Mouse (Mus musculus) layer of hippocampus, adult 11-12 months (tissue): ENCODE measurements around the gene Amd2.

ENCODE experiments used
- DNase-seq: peaks from one replicate; pipeline ENCODE4 v3.0.0; 2022; ENCODE audit warnings: low spot score

Gene Amd2

DNA sequence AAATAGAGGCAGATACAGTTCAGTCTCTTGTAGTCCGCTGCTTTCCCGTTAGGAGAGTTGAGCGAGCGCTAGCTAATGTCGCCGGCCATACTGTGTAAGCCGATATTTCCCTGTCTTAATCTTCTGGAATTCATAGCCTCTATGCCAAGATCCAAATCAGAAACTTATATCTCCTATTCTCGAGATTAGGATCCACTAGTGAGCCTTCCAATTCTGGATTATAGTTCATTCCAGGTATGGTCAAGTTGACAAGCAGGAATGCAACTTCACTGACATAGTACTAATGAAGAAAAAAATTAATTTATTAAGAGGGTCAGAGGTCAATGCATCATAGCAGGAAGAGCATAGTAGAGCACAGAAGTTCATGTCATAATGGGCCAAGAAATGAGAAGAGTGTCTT, at the start of gene Amd2:
TSS of gene Amd2 (minus strand) at position 101 of the 400 bp plus-strand sequence.
- no peak for DNase-seq

DNA sequence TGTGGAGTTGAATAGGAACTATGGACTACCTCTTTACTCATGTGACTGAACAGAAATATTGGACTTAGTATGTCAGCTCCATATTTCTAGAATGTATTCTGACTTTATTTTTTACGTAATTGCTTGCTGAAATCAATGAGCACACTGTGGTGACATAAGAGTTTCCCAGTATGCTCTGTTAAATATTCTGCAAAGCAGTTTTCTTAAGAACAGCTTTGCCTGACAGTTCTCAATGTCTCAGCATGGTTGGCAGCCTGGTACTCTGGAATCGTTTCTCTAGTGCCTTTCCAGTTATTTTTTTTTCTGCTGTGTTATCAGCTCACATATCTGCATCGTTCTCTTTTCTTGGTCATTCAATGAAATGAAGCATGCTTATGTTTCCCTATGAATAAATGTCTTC, 49.6 kb upstream of the Amd2 start:
- no peak for DNase-seq

DNA sequence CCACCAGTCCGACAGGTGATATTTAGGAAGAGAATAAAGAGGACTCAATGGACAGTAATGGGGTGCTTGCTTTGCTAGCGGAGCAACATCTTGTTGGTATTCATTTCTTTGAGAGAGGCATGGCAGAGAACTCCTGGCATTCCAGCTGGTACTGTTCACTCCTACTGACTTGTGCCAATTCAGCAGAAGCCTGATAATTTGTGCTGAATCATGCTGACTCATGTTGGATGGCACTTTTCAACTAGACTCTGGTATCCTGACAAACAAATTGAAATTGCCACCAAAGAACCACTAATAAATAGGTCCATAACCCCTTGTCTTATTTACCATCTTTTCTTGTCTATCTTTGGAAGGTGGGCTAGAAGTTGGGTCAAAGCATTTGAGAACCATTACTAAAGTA, 25.9 kb upstream of the Amd2 start:
- DNase-seq, result no peak

DNA sequence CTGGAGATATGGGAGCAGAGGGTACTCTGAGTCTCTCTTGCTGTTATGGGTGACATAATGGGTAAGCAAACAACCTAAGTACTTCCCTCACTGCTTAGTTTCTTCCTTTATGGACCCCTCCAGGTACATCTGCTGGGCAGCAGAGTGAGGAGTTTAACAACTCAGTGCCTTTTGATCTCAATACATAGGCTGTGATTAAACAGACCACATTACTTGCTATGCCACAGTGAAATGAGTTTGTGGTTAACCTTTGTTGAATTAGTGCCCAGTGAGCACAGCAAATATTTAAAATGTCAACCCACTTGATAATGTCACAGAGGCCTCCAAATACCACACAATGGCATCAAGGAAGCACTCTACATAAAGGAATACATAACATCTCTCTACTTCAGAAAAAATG, 2.6 kb upstream of the Amd2 start:
- DNase-seq, result no peak
